Mouse (Mus musculus) brain, embryonic 14.5 days (tissue): Measurements from ENCODE around the gene Usp51. TPM values are rescaled to one million over a fixed set of nuclear protein-coding genes. Genes with fewer than 3 reads are reported as not detected.
A peak's percentile ranks its signal among the peaks of the same experiment; 100 is the strongest.
"Not testable (repeated sequence)": the region's sequence is repeated elsewhere in the genome, so short reads cannot be mapped to it uniquely, and the experiment has no call there.

Source experiments
- DNase-seq: peaks from one replicate; pipeline ENCODE4 v3.0.0-alpha.2; 2011; ENCODE audit warnings: low read depth
- CTCF ChIP-seq: fragments of 200-500 bp; IDR thresholded peaks from 2 replicates; pipeline ENCODE4 v1.5.1; 2012; ENCODE audit warnings: inconsistent platforms, mild to moderate bottlenecking, moderate library complexity, borderline replicate concordance; ENCODE audit not compliant: insufficient read depth, insufficient read length; ENCODE audit errors: extremely low read depth
- POLR2A ChIP-seq: fragments of 200-500 bp; IDR thresholded peaks from 2 replicates; pipeline ENCODE4 v1.6.1; 2012; ENCODE audit warnings: mild to moderate bottlenecking, inconsistent platforms, borderline replicate concordance; ENCODE audit not compliant: poor library complexity, insufficient read depth, insufficient read length, severe bottlenecking; ENCODE audit errors: extremely low read depth
- polyA plus RNA-seq: library from polyadenylated mRNA; depleted of rRNA; stranded (reverse); fragments of >200 nt; gene quantifications from 2 replicates; pipeline ENCODE4 v1.2.3, GENCODE M21; 2012; rRNA removed

The Usp51 gene
- polyA plus RNA-seq, 1 experiment: 2.3 TPM

- TF ChIP-seq CTCF (no peak; the same call in 1 of the 2 replicates), POLR2A (peak; percentile 65; the same call in 1 of the 2 replicates)
- DNase-seq: peak; percentile 98
Measured at GRCm38 (mm10) chrX:153037087-153037971, 31.1 kb downstream of the Usp51 start, which contains the start of gene Mageh1. Gene Mageh1 (minus strand): TSS chrX:153037575.

DNA sequence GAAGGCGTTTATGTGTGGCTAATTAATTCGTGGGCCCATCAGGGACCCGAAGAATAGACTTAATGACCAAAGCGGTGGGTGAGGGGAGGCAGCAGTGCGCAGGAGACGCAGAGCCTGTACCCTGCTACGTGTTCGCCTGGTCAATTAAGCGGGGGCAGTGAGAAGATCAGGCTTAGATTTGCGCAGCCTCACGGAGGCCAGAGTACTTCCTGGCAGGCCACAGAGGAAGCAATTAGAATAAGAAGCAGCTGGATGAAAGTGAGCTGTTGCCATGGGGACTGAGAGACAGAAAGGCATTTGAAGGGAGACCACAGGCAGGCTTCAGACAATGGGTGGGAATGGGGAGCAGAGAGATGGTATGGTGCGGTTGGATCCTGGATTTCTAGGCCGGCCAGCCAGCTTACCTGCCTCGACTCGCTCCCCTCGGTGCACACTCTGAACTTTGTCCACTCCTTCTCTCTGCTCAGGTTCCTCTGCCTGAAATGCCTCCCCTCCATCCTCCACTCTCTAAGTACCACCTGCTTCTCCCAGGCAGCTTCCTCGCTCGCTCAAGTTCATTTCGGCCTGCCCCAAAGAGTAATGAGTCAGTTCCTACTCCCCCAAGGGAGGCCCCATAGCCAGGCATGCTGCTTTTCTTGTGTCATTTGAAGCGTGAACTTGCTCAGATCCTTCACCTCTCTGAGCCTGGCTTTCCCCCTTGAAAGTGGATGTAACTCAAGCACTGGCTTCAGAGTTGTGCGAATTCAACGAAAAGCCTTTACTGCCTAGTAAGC lies 31.9 kb downstream of the Usp51 start:
- not testable (repeated sequence) for DNase-seq

Other genes with a start within 250 kb of the Usp51 start
- gene Shroom2, start 237.0 kb upstream of the Usp51 start, polyA plus RNA-seq: 44.2 and 86.1 TPM in 2 replicates
- gene Gpr143, start 224.5 kb upstream of the Usp51 start, polyA plus RNA-seq: 0.14 and 0.26 TPM in 2 replicates
- 77.9 and 89.3 TPM in 2 replicates for gene Mageh1, start 31.1 kb downstream of the Usp51 start, polyA plus RNA-seq
- 1.3 and 1.6 TPM in 2 replicates for gene Foxr2, start 112.3 kb downstream of the Usp51 start, polyA plus RNA-seq
- gene Rragb, start 133.5 kb downstream of the Usp51 start, polyA plus RNA-seq: 46.1 and 48.3 TPM in 2 replicates
- 9.4 and 10.1 TPM in 2 replicates for gene Klf8, start 231.0 kb downstream of the Usp51 start, polyA plus RNA-seq